Mouse (Mus musculus) midbrain, embryonic 10.5 days (tissue): ENCODE results near the gene Spint3. TPM values are rescaled to one million over a fixed set of nuclear protein-coding genes. Genes with fewer than 3 reads are reported as not detected.

ENCODE experiments used
- polyA plus RNA-seq: library from polyadenylated mRNA; unstranded; fragments of >200 nt; fragmentation: Nextera tagmentation; extraction: Ambion mirVana; gene quantifications from 2 replicates; pipeline ENCODE4 v1.2.1, GENCODE M21; 2016

Spint3 gene
- polyA plus RNA-seq, 1 experiment from 2014 or later: not detected

Other genes with a start within 250 kb of the Spint3 start
- not detected in 2 replicates for gene Svs5, start 240.7 kb downstream of the Spint3 start, polyA plus RNA-seq
- gene Slpi, start 184.4 kb downstream of the Spint3 start, polyA plus RNA-seq: 0.31 TPM in 1 of 2 replicates, not detected in the other
- not detected in 2 replicates for gene Rbpjl, start 170.3 kb downstream of the Spint3 start, polyA plus RNA-seq
- 0.21 TPM in 1 of 2 replicates, not detected in the other for gene Matn4, start 168.3 kb downstream of the Spint3 start, polyA plus RNA-seq
- 16.1 and 17.4 TPM in 2 replicates for gene Sdc4, start 129.6 kb downstream of the Spint3 start, polyA plus RNA-seq
- 64.8 and 65.9 TPM in 2 replicates for gene Sys1, start 116.5 kb downstream of the Spint3 start, polyA plus RNA-seq
- 3.7 and 3.9 TPM in 2 replicates for gene Gm20458, start 112.5 kb downstream of the Spint3 start, polyA plus RNA-seq
- gene Trp53tg5, start 99.7 kb downstream of the Spint3 start, polyA plus RNA-seq: not detected in 2 replicates
- gene Dbndd2, start 87.4 kb downstream of the Spint3 start, polyA plus RNA-seq: 3.0 and 3.2 TPM in 2 replicates
- gene Pigt, start 75.9 kb downstream of the Spint3 start, polyA plus RNA-seq: 40.1 and 44.7 TPM in 2 replicates
- 23.1 and 28.3 TPM in 2 replicates for gene Wfdc2, start 11.0 kb downstream of the Spint3 start, polyA plus RNA-seq
- not detected in 2 replicates for gene Wfdc6a, start 12.0 kb upstream of the Spint3 start, polyA plus RNA-seq
- gene Eppin, start 20.1 kb upstream of the Spint3 start, polyA plus RNA-seq: not detected in 2 replicates
- gene Wfdc6b, start 40.1 kb upstream of the Spint3 start, polyA plus RNA-seq: not detected in 2 replicates
- gene Wfdc8, start 40.2 kb upstream of the Spint3 start, polyA plus RNA-seq: not detected in 2 replicates
- gene Wfdc16, start 65.3 kb upstream of the Spint3 start, polyA plus RNA-seq: not detected in 2 replicates
- not detected in 2 replicates for gene Wfdc10, start 82.6 kb upstream of the Spint3 start, polyA plus RNA-seq
- not detected in 2 replicates for gene Wfdc9, start 83.1 kb upstream of the Spint3 start, polyA plus RNA-seq
- gene Wfdc11, start 100.6 kb upstream of the Spint3 start, polyA plus RNA-seq: not detected in 2 replicates
- gene Wfdc13, start 111.6 kb upstream of the Spint3 start, polyA plus RNA-seq: not detected in 2 replicates
- gene Spint4, start 125.0 kb upstream of the Spint3 start, polyA plus RNA-seq: not detected in 2 replicates
- not detected in 2 replicates for gene Spint5, start 141.8 kb upstream of the Spint3 start, polyA plus RNA-seq
- 0.94 and 1.2 TPM in 2 replicates for gene Wfdc3, start 172.5 kb upstream of the Spint3 start, polyA plus RNA-seq
- gene Dnttip1, start 172.5 kb upstream of the Spint3 start, polyA plus RNA-seq: 80.1 and 80.2 TPM in 2 replicates
- gene Ube2c, start 196.4 kb upstream of the Spint3 start, polyA plus RNA-seq: 575 and 639 TPM in 2 replicates
- gene Tnnc2, start 206.5 kb upstream of the Spint3 start, polyA plus RNA-seq: not detected in 2 replicates
- gene Snx21, start 212.4 kb upstream of the Spint3 start, polyA plus RNA-seq: 12.0 and 12.3 TPM in 2 replicates
- gene Acot8, start 231.4 kb upstream of the Spint3 start, polyA plus RNA-seq: 14.9 and 15.3 TPM in 2 replicates
- 9.7 and 11.6 TPM in 2 replicates for gene Zswim3, start 231.6 kb upstream of the Spint3 start, polyA plus RNA-seq
- gene Zswim1, start 249.2 kb upstream of the Spint3 start, polyA plus RNA-seq: 24.7 and 25.3 TPM in 2 replicates